Mouse (Mus musculus): Measurements from ENCODE around the gene Tedc2.

Gene Tedc2

GRCm38 (mm10) chr17:24193769-24194168 lies 26.9 kb downstream of the Tedc2 start:
- no peak for DNase-seq (ENCODE audit: low spot score in 2 of 2)

GRCm38 (mm10) chr17:24193268-24193667 lies 27.4 kb downstream of the Tedc2 start:
- DNase-seq (ENCODE audit: low spot score in 2 of 2) = no peak

DNA sequence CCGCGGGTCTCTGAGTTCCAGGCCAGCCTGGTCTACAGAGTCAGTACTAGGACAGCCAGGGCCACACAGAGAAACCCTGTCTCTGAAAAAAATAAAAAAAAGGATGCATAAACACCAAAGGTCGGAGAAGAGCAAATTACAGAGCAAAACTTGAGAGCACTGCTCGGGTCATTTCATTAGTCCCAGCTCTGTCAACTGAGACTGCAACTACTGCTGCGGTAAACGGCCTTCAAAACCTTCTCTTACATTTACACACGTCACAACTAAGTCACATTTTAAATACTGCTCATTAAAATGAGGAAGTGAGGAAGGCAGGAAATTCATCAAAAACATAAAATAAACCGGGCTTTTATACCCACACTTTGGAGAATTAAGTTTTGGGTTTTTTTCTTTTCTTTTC lies 27.8 kb downstream of the Tedc2 start:
- no peak for DNase-seq (ENCODE audit: low spot score in 2 of 2)

DNA sequence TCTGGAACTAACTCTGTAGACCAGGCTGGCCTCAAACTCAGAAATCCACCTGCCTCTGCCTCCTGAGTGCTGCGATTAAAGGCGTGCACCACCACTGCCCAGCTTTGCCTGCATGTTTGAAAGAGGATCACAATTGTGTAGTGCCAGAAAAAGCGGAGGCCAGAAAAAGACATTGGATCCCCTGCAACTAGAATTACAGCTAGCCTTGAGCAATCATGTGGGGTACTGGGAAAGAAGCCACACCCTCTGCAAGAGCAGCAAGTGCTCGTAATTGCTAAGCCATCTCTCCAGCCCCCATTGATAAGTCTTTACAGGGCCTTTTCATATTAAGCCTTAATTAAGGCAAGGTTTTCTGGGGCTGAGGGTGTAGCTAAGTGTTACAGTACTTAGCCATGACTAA lies 29.2 kb downstream of the Tedc2 start:
- DNase-seq (ENCODE audit: low spot score in 2 of 2) = no peak

DNA sequence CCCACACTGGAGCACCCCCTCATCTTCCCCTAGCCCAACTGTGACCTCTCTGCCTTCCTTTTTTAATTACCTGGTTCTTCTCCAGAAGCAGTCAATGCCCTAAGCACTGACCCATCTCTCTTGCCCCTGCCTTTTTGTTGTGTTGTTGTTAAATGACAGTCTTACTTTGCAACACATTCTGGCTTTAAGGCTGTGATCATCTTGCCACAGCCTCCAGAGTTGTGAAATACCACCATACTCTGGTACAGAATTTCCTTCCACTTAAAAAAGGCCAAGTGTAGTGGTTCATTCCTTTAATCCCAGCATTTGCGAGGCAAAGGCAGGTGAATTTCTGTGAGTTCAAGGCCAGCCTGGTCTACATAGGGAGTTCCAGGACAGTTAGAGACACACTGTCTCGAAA lies 29.7 kb downstream of the Tedc2 start:
- no peak for DNase-seq (ENCODE audit: low spot score in 2 of 2)

GRCm38 (mm10) chr17:24174259-24174658 lies 46.4 kb downstream of the Tedc2 start:
- no peak for DNase-seq (ENCODE audit: low spot score in 2 of 2)

GRCm38 (mm10) chr17:24173423-24173822 lies 47.2 kb downstream of the Tedc2 start:
- no peak for DNase-seq (ENCODE audit: low spot score in 2 of 2)

DNA sequence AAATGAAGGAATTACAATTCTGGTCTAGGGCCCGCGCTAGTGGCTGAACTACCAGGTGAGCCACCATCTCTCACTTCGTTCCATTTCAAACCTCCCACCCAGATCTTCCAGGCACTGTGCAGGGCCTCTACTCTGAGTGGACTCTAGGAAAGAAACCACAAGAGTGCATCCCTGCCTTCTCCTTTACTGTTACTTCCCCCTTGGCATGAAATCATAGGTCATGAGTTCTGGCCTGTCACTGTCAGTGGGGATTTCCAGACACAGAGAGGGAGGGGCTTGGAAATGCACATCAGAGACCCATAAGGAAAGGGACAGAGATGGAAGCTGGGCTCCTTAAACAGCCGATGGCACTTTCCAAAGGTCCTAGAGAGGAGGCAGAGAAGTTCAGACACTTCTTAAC lies 48.9 kb downstream of the Tedc2 start:
- DNase-seq (ENCODE audit: low spot score in 2 of 2) = no peak

- DNase-seq (ENCODE audit: low spot score in 2 of 2) = no peak
These were observed 49.9 kb downstream of the Tedc2 start for GRCm38 (mm10) chr17:24170729-24171128.

- no peak for DNase-seq (ENCODE audit: low spot score in 2 of 2)
These were observed 50.5 kb downstream of the Tedc2 start for GRCm38 (mm10) chr17:24170125-24170524.

- DNase-seq (ENCODE audit: low spot score in 2 of 2) = peak; percentile 90 to 93
These were observed 51.2 kb downstream of the Tedc2 start, which contains the start of gene Atp6v0c for GRCm38 (mm10) chr17:24169317-24170065. Atp6v0c (minus strand) TSS chr17:24169702.

DNA sequence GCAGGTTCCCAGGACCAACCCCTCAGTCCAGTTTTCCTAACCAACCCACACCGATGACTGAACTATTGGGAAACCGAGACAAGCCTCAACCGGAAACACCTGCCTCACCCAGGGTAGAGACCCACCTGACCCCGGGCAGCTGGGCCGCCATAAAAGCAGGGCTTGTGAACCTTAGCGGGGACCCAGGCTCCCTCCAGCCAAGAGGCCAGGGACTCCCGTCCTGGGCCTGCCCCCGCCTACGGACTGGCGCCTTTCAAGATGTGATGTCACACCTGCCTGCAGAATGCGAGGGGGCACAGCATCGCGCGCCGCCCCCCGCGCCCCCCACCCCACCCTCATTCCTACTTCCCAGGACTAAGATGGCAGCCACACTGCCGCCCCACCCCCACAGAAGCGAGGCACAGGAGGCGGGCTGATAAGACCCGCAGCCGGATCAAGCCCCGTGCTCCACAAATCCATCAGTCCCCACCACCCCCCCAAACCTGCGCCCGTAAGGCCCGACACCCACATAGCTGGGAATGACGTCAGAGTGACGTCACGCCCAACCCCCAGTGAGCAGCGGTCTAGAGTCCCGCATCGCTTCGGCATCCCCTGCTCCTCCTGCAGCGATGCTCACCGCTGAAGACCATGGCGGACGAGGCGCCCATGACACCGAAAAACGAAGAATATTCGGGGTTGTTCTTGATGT lies 51.9 kb downstream of the Tedc2 start:
- DNase-seq (ENCODE audit: low spot score in 2 of 2) = peak in 1 of 2 experiments; percentile 47

- no peak for DNase-seq (ENCODE audit: low spot score in 2 of 2)
These were observed 52.7 kb downstream of the Tedc2 start for GRCm38 (mm10) chr17:24167891-24168505.

- DNase-seq (ENCODE audit: low spot score in 2 of 2) = no peak
These were observed 53.5 kb downstream of the Tedc2 start for GRCm38 (mm10) chr17:24167120-24167519.
